Mouse (Mus musculus) adrenal gland, postnatal 14 days (tissue): ENCODE data around the gene Kcnh1. TPM values are rescaled to one million over a fixed set of nuclear protein-coding genes. Genes with fewer than 3 reads are reported as not detected.

ENCODE experiments used
- DNase-seq: peaks from one replicate; pipeline ENCODE4 v3.0.0; 2021; ENCODE audit warnings: mixed read lengths
- total RNA-seq: library from RNA; stranded (reverse); gene quantifications from 2 replicates; pipeline ENCODE4 v1.2.3, GENCODE M21; 2021

The Kcnh1 gene
- total RNA-seq, 1 experiment from 2014 or later = 0.26 TPM

DNA sequence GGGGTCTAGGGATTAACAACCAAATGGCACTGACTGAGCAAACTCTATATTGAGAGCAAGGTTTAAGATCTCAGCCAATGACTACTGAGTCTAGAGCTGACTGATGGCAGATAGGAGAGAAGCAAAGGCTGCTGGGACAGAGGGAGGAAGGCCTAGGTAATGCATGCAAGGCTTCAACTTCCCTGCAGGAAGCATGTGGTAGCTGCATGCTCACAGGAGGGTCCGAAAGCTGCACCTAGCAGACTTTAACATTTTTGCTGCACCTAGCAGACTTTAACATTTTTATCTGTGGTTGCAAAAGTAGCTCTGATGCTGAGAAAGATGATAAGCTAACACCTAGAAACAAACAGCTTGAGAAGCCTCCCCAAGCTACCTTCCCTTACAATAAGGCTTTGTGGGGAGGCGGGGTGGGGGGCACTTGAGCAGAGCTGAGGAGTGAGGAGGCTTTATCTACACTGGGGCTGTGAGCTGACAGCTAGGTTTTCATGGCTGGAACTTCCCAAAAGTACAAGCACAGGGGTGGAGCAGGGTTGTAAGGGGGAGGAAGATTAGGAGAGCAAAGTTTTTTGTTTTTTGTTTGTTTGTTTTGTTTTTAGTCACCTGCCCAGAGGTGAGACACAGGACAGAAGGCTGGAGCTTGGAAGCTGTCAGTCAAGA, 341.0 kb downstream of the Kcnh1 start:
- no peak for DNase-seq

- no peak for DNase-seq
Observed at GRCm38 (mm10) chr1:192532212-192532611, 341.6 kb downstream of the Kcnh1 start.

DNA sequence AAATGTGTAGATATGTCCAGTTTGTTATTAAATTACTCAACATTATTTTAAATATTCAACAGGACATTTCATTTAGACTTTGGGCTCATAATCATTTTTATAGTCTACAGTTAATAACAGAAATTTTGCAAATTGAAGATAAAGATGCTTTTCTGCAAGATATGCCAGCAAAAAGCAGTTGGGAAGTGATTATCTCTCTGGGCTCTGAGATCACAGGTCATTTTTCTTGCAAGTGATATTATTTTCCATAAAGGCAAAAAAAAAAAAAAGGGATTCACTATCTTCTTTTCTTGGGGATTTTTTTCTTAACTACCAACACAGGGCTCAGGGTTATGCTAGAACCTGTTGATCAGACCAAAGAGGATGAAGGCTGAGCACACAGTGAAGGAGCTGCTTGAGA, 342.4 kb downstream of the Kcnh1 start:
- no peak for DNase-seq

DNA sequence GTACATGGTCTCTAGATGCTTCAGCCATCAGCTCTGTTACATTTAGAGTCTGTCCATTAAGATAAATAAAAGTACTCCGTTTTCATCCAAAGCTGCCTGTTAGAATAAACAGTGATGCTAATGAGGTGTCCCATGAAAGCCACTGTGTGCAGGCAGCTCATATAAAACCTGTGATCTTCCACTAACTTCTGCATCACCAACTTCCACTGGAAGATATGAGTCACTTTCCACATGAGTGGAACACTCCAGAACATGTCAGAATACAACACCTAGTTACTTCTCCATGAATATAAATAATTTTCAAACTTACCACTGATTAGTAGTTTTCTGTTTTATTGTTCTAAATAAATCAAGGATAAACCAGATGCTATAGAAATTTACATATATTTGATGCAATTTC, 345.9 kb downstream of the Kcnh1 start:
- no peak for DNase-seq

GRCm38 (mm10) chr1:192537169-192537568, 346.6 kb downstream of the Kcnh1 start:
- DNase-seq = no peak

- no peak for DNase-seq
Observed at GRCm38 (mm10) chr1:192542093-192542492, 351.5 kb downstream of the Kcnh1 start.

DNA sequence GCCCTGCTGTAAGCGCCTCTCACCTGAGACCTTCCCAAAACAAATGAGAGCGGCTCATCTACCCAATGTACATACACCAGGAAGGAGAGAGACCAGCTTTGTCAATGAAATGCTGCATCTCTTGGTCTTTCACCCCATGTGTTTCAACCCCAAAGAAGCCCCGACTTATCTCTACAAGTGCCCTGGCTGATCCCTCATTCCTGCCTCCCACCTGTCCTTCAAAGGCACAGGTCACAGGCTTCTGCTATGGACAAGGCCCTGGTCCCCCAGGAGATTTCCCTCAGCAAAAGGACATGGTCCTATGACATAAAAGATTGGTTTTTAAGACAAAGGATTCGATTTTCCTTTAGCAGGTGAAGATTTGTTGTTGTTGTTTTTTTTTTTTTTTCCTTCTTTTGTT, 353.1 kb downstream of the Kcnh1 start:
- DNase-seq = no peak

- no peak for DNase-seq
Observed at GRCm38 (mm10) chr1:192544091-192544490, 353.5 kb downstream of the Kcnh1 start.

DNA sequence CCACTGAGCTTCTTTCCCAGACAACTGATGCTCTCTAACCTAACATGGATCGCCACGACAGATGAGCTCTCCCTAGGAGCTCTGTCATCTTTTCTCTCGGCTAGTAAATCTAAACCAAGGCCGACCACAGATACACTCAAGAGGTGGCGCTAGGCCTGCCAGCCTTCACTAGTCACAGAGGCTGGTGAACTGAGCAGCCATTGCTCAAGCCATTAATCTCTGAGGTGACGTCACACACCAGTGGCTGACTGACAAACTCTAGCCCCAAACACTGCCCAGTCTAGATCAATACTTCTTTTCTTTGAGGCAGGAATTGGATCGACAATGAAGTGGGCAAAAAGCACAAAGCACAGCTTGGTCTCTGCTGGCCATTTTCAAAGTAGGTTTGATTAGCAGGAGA, 354.3 kb downstream of the Kcnh1 start:
- DNase-seq = no peak

GRCm38 (mm10) chr1:192546843-192547242, 356.3 kb downstream of the Kcnh1 start:
- DNase-seq = no peak

GRCm38 (mm10) chr1:192550561-192550960, 360.0 kb downstream of the Kcnh1 start:
- DNase-seq = no peak

- no peak for DNase-seq
Observed at GRCm38 (mm10) chr1:192555516-192555915, 364.9 kb downstream of the Kcnh1 start.

DNA sequence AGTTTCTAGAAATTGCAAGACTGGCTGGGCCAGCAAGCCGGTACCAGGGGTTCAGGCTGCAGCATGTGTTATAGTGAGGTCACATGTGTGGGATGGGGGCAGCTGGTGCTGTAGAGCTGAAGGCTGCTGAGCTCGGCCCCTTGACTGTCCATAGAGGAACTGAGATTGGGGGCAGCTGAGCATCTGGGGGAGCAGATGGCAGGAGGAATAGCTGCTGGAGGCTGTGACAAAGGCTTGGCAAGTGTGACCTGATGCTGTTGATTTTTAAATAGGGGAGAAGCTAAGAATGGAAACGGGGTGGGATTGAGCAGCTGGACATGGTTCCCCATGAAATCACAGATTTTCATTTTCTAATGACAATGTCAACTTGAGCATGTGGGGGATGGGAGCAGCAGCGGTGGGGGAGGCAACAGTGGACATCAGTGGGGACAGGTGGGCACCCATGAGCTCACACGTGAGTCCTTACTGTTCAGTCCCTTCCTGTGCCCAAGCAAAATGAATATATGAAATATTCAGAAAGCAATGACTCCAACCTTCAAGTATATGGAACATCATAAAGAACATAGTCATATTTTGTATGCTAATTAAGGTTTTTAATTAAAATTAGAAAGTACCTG, 367.5 kb downstream of the Kcnh1 start:
- DNase-seq = no peak

- DNase-seq = no peak
Observed at GRCm38 (mm10) chr1:192559341-192559740, 368.8 kb downstream of the Kcnh1 start.

Other genes with a start within 250 kb of the Kcnh1 start
- gene Rd3, start 213.4 kb upstream of the Kcnh1 start, total RNA-seq = 0.26 TPM in 1 of 2 replicates, not detected in the other
- 6.9 and 13.4 TPM in 2 replicates for gene Traf5, start 98.2 kb upstream of the Kcnh1 start, total RNA-seq
- gene Rcor3, start 52.7 kb upstream of the Kcnh1 start, total RNA-seq = 26.9 and 32.8 TPM in 2 replicates